Mouse (Mus musculus) fat pad, adult 2 months (tissue): Measurements from ENCODE around the gene Vegfa.

ENCODE experiments used
- DNase-seq: peaks from one replicate; pipeline ENCODE4 v3.0.0-alpha.2; 2011; ENCODE audit warnings: low read depth, low spot score; ENCODE audit errors: extremely low read depth

Gene Vegfa

GRCm38 (mm10) chr17:46027066-46027917 is 4.9 kb downstream of the Vegfa start:
- DNase-seq: no peak

GRCm38 (mm10) chr17:46025927-46026668 is 6.1 kb downstream of the Vegfa start:
- DNase-seq: no peak

- DNase-seq: no peak
Observed at GRCm38 (mm10) chr17:46025207-46025606, 7.0 kb downstream of the Vegfa start.

- no peak for DNase-seq
Observed at GRCm38 (mm10) chr17:46024192-46024591, 8.0 kb downstream of the Vegfa start.

- no peak for DNase-seq
Observed at GRCm38 (mm10) chr17:46023572-46023971, 8.6 kb downstream of the Vegfa start.

GRCm38 (mm10) chr17:46022934-46023333 is 9.2 kb downstream of the Vegfa start:
- DNase-seq: no peak

GRCm38 (mm10) chr17:46022427-46022826 is 9.7 kb downstream of the Vegfa start:
- no peak for DNase-seq

GRCm38 (mm10) chr17:46021760-46022159 is 10.4 kb downstream of the Vegfa start:
- DNase-seq: no peak

- DNase-seq: no peak
Observed at GRCm38 (mm10) chr17:46021173-46021572, 11.0 kb downstream of the Vegfa start.

- no peak for DNase-seq
Observed at GRCm38 (mm10) chr17:46020579-46020978, 11.6 kb downstream of the Vegfa start.

- no peak for DNase-seq
Observed at GRCm38 (mm10) chr17:46018736-46019004, 13.5 kb downstream of the Vegfa start.

- no peak for DNase-seq
Observed at GRCm38 (mm10) chr17:46017946-46018735, 14.0 kb downstream of the Vegfa start.

- DNase-seq: no peak
Observed at GRCm38 (mm10) chr17:46016617-46017016, 15.6 kb downstream of the Vegfa start.

GRCm38 (mm10) chr17:46015967-46016366 is 16.2 kb downstream of the Vegfa start:
- no peak for DNase-seq

- DNase-seq: no peak
Observed at GRCm38 (mm10) chr17:46014935-46015334, 17.2 kb downstream of the Vegfa start.

- no peak for DNase-seq
Observed at GRCm38 (mm10) chr17:46013549-46013948, 18.6 kb downstream of the Vegfa start.

GRCm38 (mm10) chr17:46012211-46012610 is 20.0 kb downstream of the Vegfa start:
- no peak for DNase-seq

- DNase-seq: no peak
Observed at GRCm38 (mm10) chr17:46010462-46010861, 21.7 kb downstream of the Vegfa start.

- DNase-seq: no peak
Observed at GRCm38 (mm10) chr17:46009182-46009581, 23.0 kb downstream of the Vegfa start.

- no peak for DNase-seq
Observed at GRCm38 (mm10) chr17:46005458-46005857, 26.7 kb downstream of the Vegfa start.

- no peak for DNase-seq
Observed at GRCm38 (mm10) chr17:46004482-46004881, 27.7 kb downstream of the Vegfa start.
